In the genomic region with DNA sequence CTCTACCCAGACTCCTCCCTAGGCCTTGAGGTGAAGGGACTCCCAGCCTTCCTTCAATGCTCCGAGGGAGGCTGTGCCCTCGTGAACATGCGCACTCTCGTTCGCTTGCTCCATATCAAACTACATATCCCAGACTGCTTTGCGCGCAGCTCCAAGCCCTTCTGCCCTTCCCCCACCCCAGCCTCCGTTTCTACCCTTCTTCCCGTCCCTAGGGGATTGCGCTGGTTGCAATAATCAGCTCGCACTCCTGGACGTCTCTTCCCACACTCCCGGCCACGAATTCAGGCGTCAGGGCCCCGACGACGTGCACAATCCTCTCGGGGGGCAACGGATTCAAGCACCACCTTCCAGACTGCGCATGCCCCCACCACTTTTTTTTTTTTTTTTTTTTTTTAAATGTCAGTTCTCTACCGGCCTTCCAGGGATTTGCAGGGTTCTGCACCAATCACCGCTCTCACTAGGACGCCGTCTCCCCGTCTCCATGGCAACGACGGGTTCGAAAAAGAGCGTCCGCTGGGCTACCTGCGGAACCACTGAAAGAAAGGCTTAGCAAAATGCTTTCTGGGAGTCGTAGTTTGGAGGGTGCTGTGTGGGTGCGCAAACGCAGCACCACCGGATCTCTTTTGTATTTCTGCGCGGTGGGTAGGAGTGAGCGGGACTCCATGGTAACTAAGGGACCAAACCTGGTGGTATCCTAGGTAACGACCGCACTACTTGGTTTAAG, we compare ENCODE assay signal across 1 mouse cellular context.
TF ChIP-seq lines count a peak whose summit lies in the region.

A gene (minus strand): TSS at position 478 of the 724 bp plus-strand sequence.

TF ChIP-seq in CH12.LX, 34 proteins besides CTCF, POLR2A, EP300 and RAD21 (continued from another document):
- TF ChIP-seq UBTF (IDR thresholded peaks at IDR 0.05; ENCODE audit: low read depth, low read length) (no peak), USF1 (IDR thresholded peaks at IDR 0.05; ENCODE audit: low read depth, low read length) (no peak), MYC (IDR thresholded peaks at IDR 0.05; ENCODE audit: low read depth, low read length) (peak; percentile 44; the same call in 1 of the 2 replicates), MXI1 (IDR thresholded peaks at IDR 0.05; ENCODE audit: low read depth, low read length) (peak; percentile 92), IRF4 (IDR thresholded peaks at IDR 0.05; ENCODE audit: low read depth, low read length) (0 out of 2 replicates have a peak, but pooled peaks have one; percentile 26), NELFE (IDR thresholded peaks at IDR 0.05; ENCODE audit: low read depth, low read length) (peak; percentile 44; the same call in 1 of the 2 replicates), TBP (conservative IDR thresholded peaks at IDR 0.05; ENCODE audit: low read depth, low read length) (peak; percentile 61; the same call in 1 of the 2 replicates), MAZ (IDR thresholded peaks at IDR 0.05; ENCODE audit: low read depth, low read length) (0 out of 2 replicates have a peak, but pooled peaks have one; percentile 17), ELF1 (IDR thresholded peaks at IDR 0.05; ENCODE audit: low read depth, low read length) (peak; percentile 61), POLR2AphosphoS2 (IDR thresholded peaks at IDR 0.05; ENCODE audit: low read depth, low read length) (no peak), NRF1 (IDR thresholded peaks at IDR 0.05; ENCODE audit: low read depth, low read length) (peak; percentile 86), TCF12 (IDR thresholded peaks at IDR 0.05; ENCODE audit: low read depth, low read length) (peak; percentile 51), CHD2 (IDR thresholded peaks at IDR 0.05; ENCODE audit: low read length) (peak; percentile 96), USF2 (conservative IDR thresholded peaks at IDR 0.05; ENCODE audit: low read depth, low read length) (no peak), SIN3A (IDR thresholded peaks at IDR 0.05; ENCODE audit: low read length) (peak; percentile 90; the same call in 1 of the 2 replicates), ETS1 (conservative IDR thresholded peaks at IDR 0.05; ENCODE audit: low read depth, low read length) (0 out of 2 replicates have a peak, but pooled peaks have one; percentile 15), MAX (IDR thresholded peaks at IDR 0.05; ENCODE audit: low read length) (peak; percentile 81)
